Mouse (Mus musculus): ENCODE measurements around the gene Pde1b. TPM values are rescaled to one million over a fixed set of nuclear protein-coding genes. Genes with fewer than 3 reads are reported as not detected.

Gene Pde1b
- 67.5 and 70.8 TPM in 2 replicates for polyA plus RNA-seq (2015; fragmentation: Nextera tagmentation; extraction: Ambion mirVana)

- ATAC-seq = peak; percentile 93
- Histone ChIP-seq H3K4me3 (replicated peaks) (peak within 1 kb of the TSS; percentile 64), H3K36me3 (no peaks in the 10 kb centered on the region), H3K4me2 (replicated peaks) (peak within 1 kb of the TSS; percentile 93), H3K9ac (replicated peaks) (peak within 1 kb of the TSS; percentile 87), H3K9me3 (no peaks in the 10 kb centered on the region), H3K4me1 (replicated peaks) (peaks cover 55% of the 10 kb centered on the region), H3K27me3 (peaks cover 8% of the 10 kb centered on the region; the same call in 1 of the 2 replicates), H3K27ac (peak within 1 kb of the TSS; percentile 88)
- under 1% methylated on average over 51 of the region's 63 CpGs for WGBS
Measured at GRCm38 (mm10) chr15:103502435-103503250, at the start of gene Pde1b. Gene Pde1b, plus strand, starts transcription at chr15:103503034.

DNA sequence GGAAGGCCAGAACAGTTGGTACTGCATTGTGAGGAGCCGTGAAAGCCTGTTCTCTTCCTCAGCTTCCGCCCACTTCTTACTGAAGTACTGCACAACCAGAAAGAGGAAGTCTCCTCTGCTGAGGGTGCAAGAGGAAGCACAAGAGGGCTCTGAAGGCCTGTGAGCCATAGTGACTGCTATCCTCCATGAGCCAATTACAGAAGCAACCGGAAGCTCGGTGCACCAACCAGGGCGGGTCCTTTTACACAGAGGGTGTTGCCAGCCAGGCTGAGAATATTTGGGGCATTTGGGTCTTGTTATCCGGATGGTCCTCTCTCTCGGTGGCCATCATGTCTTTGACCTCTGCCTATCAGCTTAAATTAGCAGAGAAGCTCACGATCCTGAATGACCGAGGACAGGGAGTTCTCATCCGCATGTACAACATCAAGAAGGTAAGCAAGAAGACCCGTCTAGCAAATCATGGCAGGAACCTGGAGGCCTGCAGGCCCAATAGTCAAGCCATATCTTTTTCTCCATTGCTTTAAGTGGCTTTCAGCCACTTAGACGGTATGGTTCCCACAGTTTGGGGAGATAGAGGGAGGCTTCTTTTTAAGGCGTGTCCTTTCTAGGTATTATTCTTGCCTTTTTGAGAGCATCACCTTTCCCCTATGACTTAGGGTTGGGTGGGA lies 49.1 kb upstream of the Pde1b start, which contains the start of gene Nckap1l:
Nckap1l (plus strand) TSS at position 244 of the 668 bp plus-strand sequence.
- Histone ChIP-seq H3K27ac (no peak within 1 kb of the TSS), H3K9me3 (no peaks in the 10 kb centered on the region), H3K4me2 (replicated peaks) (no peak within 1 kb of the TSS), H3K4me3 (replicated peaks) (no peak within 1 kb of the TSS), H3K36me3 (no peaks in the 10 kb centered on the region), H3K4me1 (replicated peaks) (no peaks in the 10 kb centered on the region), H3K9ac (replicated peaks) (no peak within 1 kb of the TSS), H3K27me3 (no peaks in the 10 kb centered on the region)
- WGBS = 91% methylated on average over 13 of the region's 13 CpGs
- ATAC-seq = no peak

GRCm38 (mm10) chr15:103454449-103454848 lies 48.4 kb upstream of the Pde1b start:
- Histone ChIP-seq H3K27ac (no peak overlapping the region), H3K4me3 (replicated peaks) (no peak overlapping the region), H3K27me3 (no peaks in the 10 kb centered on the region), H3K4me2 (replicated peaks) (no peak overlapping the region), H3K36me3 (no peaks in the 10 kb centered on the region), H3K9me3 (no peaks in the 10 kb centered on the region), H3K9ac (replicated peaks) (no peak overlapping the region), H3K4me1 (replicated peaks) (no peaks in the 10 kb centered on the region)
- ATAC-seq = no peak
- WGBS = 90% methylated on average over 6 of the region's 6 CpGs

DNA sequence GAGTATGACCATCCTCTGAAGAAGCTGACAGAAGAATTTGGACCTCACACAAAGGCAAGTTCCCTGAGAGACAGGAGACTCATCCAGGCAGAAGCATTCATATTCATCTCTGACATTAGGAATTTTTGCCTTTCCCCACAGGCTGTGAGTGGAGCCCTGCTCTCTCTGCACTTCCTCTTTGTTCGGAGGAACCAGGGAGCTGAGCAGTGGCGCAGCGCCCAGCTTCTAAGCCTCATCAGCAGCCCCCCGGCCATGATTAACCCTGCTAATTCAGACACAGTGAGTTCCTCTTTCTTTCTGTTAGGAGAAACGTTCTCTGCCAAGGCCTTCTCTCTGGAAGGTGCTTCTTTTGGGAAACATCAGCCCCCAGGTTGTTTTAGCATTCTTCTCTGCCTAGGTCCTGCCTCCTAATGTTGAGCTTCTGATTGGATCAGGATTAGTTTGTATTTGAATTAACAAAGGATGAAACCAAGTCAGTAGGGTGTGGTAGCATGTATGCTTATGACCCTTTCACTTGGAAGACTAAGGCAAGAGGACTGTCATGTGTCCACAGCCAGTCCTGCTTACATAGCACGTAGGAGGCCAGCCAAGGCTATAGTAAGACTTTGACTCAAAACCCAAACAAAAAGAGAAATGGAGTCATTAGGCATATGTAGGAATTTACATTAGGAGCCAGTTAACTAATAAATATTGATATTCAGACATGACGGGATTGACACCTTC lies 40.1 kb upstream of the Pde1b start:
- ATAC-seq = no peak
- no peak overlapping the region for H3K27ac ChIP-seq
- no peaks in the 10 kb centered on the region for H3K27me3 ChIP-seq
- H3K36me3 ChIP-seq = no peaks in the 10 kb centered on the region
- H3K4me1 ChIP-seq (replicated peaks) = no peaks in the 10 kb centered on the region
- H3K9me3 ChIP-seq = no peaks in the 10 kb centered on the region
- 73% methylated on average over 7 of the region's 7 CpGs for WGBS
- no peak overlapping the region for H3K9ac ChIP-seq (replicated peaks)
- H3K4me3 ChIP-seq (replicated peaks) = no peak overlapping the region
- H3K4me2 ChIP-seq (replicated peaks) = no peak overlapping the region

- 85% methylated on average over 7 of the region's 7 CpGs for WGBS
- H3K9ac ChIP-seq (replicated peaks) = no peak overlapping the region
- no peak overlapping the region for H3K4me3 ChIP-seq (replicated peaks)
- no peak overlapping the region for H3K4me2 ChIP-seq (replicated peaks)
- no peaks in the 10 kb centered on the region for H3K4me1 ChIP-seq (replicated peaks)
- H3K27ac ChIP-seq = no peak overlapping the region
- H3K27me3 ChIP-seq = no peaks in the 10 kb centered on the region
- H3K36me3 ChIP-seq = no peaks in the 10 kb centered on the region
- H3K9me3 ChIP-seq = no peaks in the 10 kb centered on the region
- no peak for ATAC-seq
Measured at GRCm38 (mm10) chr15:103471488-103472194, 31.2 kb upstream of the Pde1b start.

DNA sequence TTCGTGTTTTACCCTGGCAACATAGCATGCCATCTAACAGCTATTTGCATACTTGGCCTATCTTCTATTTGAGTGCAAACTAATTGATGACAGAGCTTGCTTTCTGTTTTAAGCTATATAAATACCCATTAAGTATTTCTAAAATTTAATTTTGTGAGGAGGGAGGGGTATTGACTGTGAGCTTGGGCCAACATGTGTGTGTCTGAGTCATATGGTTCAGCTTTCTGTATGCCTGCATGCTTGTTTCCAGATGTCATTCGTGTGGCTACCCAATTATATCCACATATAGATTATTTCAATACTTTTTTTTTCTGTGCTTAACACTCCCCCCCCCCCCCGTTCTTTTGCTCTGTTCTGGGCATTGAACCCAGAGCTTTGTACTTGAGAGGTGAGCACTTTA lies 30.6 kb upstream of the Pde1b start:
- 72% methylated on average over 3 of the region's 3 CpGs for WGBS
- H3K9me3 ChIP-seq = no peaks in the 10 kb centered on the region
- no peak overlapping the region for H3K4me2 ChIP-seq (replicated peaks)
- H3K4me3 ChIP-seq (replicated peaks) = no peak overlapping the region
- ATAC-seq = no peak
- H3K4me1 ChIP-seq (replicated peaks) = no peaks in the 10 kb centered on the region
- no peak overlapping the region for H3K27ac ChIP-seq
- no peaks in the 10 kb centered on the region for H3K36me3 ChIP-seq
- no peak overlapping the region for H3K9ac ChIP-seq (replicated peaks)
- H3K27me3 ChIP-seq = no peaks in the 10 kb centered on the region

- no peaks in the 10 kb centered on the region for H3K9me3 ChIP-seq
- H3K9ac ChIP-seq (replicated peaks) = no peak overlapping the region
- no peaks in the 10 kb centered on the region for H3K4me1 ChIP-seq (replicated peaks)
- no peak for ATAC-seq
- H3K4me2 ChIP-seq (replicated peaks) = no peak overlapping the region
- WGBS = 90% methylated on average over 7 of the region's 7 CpGs
- no peaks in the 10 kb centered on the region for H3K36me3 ChIP-seq
- H3K27me3 ChIP-seq = no peaks in the 10 kb centered on the region
- H3K27ac ChIP-seq = no peak overlapping the region
- H3K4me3 ChIP-seq (replicated peaks) = no peak overlapping the region
Measured at GRCm38 (mm10) chr15:103473182-103473581, 29.7 kb upstream of the Pde1b start.

GRCm38 (mm10) chr15:103473769-103474168 lies 29.1 kb upstream of the Pde1b start:
- WGBS = 91% methylated on average over 5 of the region's 5 CpGs
- Histone ChIP-seq H3K4me3 (replicated peaks) (no peak overlapping the region), H3K27ac (no peak overlapping the region), H3K9ac (replicated peaks) (no peak overlapping the region), H3K27me3 (no peaks in the 10 kb centered on the region), H3K4me2 (replicated peaks) (no peak overlapping the region), H3K36me3 (no peaks in the 10 kb centered on the region), H3K9me3 (no peaks in the 10 kb centered on the region), H3K4me1 (replicated peaks) (no peaks in the 10 kb centered on the region)
- no peak for ATAC-seq

DNA sequence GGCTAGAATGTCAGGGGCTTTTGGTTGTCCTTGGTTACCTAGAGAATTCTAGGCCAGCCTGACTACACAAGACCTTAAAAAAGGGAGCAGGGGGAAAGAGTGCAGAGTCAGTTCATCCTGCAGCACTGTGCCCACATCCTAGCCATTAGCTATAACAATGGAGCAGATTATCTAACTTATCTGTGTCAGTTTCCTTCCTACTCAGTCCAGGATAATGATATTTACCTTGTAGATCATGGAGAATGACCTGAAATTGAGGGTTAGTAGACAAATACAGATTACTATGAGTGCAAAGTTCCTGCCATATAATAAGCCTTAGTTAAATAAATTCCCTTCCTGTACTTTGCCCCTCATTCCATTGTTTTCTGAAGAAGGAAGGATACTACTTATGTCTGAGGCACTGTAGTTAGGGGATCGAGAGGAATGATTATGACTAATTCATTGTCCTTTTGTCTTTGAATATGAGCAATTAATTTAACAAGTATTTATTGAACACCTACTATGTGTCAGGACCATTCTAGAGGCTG lies 23.7 kb upstream of the Pde1b start:
- H3K9ac ChIP-seq (replicated peaks) = no peak overlapping the region
- no peak overlapping the region for H3K27ac ChIP-seq
- H3K4me2 ChIP-seq (replicated peaks) = no peak overlapping the region
- no peaks in the 10 kb centered on the region for H3K36me3 ChIP-seq
- no peak overlapping the region for H3K4me3 ChIP-seq (replicated peaks)
- 75% methylated on average over 1 of the region's 1 CpGs for WGBS
- peaks cover 14% of the 10 kb centered on the region for H3K4me1 ChIP-seq (replicated peaks)
- no peaks in the 10 kb centered on the region for H3K9me3 ChIP-seq
- ATAC-seq = no peak
- H3K27me3 ChIP-seq = no peaks in the 10 kb centered on the region; the same call in 1 of the 2 replicates

- H3K9ac ChIP-seq (replicated peaks) = no peak overlapping the region
- no peak overlapping the region for H3K4me3 ChIP-seq (replicated peaks)
- no peak for ATAC-seq
- no peaks in the 10 kb centered on the region; the same call in 1 of the 2 replicates for H3K27me3 ChIP-seq
- no peaks in the 10 kb centered on the region for H3K36me3 ChIP-seq
- no peak overlapping the region for H3K4me2 ChIP-seq (replicated peaks)
- no peak overlapping the region for H3K27ac ChIP-seq
- no peaks in the 10 kb centered on the region for H3K9me3 ChIP-seq
- 86% methylated on average over 2 of the region's 2 CpGs for WGBS
- peaks cover 23% of the 10 kb centered on the region for H3K4me1 ChIP-seq (replicated peaks)
Measured at GRCm38 (mm10) chr15:103480129-103480528, 22.7 kb upstream of the Pde1b start.

- H3K4me3 ChIP-seq (replicated peaks) = no peak overlapping the region
- no peaks in the 10 kb centered on the region for H3K36me3 ChIP-seq
- H3K9ac ChIP-seq (replicated peaks) = 0 out of 2 replicates have a peak overlapping the region, but pooled peaks have one; percentile 19
- no peaks in the 10 kb centered on the region for H3K9me3 ChIP-seq
- peaks cover 28% of the 10 kb centered on the region for H3K4me1 ChIP-seq (replicated peaks)
- no peak overlapping the region for H3K4me2 ChIP-seq (replicated peaks)
- ATAC-seq = peak; percentile 67
- 0% methylated on average over 1 of the region's 1 CpGs for WGBS
- H3K27me3 ChIP-seq = no peaks in the 10 kb centered on the region; the same call in 1 of the 2 replicates
- no peak overlapping the region for H3K27ac ChIP-seq
Measured at GRCm38 (mm10) chr15:103482488-103482887, 20.3 kb upstream of the Pde1b start.
